Mouse (Mus musculus) ovary, postnatal 10 days (tissue): ENCODE data around the gene Wdr18.

Experiments used
- DNase-seq: peaks from one replicate; pipeline ENCODE4 v3.0.0; 2022; ENCODE audit warnings: low spot score

Wdr18 gene

GRCm38 (mm10) chr10:79927324-79928029 is 32.5 kb upstream of the Wdr18 start:
- peak; percentile 41 for DNase-seq

DNA sequence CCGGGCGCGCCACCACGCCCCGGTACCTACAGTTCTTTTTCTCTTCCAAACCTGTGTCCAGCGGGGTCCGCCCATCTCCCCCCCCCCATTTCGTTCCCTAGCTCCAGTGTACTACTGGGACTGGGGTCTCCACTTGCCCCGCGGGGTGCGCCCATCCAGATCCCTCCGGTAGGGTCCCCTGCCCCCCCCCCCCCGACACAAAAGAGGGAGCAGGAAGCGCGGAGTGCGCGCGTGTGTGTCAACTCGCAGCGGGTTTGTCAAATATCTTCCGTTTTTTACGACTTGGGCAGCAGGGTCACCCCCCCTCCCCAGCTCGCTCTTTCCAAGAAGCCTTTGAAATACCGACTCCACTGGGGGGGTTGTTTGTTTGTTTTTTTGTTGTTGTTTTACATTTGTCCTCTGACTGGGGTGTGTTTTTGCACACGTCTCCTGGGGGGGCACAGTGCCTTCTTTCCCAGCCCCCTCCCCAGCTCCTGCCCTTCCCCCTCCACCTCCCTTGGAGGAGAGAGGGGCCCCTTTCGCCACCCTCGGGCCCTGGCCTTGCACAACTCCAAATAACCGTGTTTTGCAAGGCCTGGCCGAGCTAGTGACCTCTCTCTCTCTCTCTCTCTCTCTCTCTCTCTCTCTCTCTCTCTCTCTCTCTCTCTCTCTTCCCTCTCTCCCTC is 31.8 kb upstream of the Wdr18 start:
- DNase-seq, result no peak

DNA sequence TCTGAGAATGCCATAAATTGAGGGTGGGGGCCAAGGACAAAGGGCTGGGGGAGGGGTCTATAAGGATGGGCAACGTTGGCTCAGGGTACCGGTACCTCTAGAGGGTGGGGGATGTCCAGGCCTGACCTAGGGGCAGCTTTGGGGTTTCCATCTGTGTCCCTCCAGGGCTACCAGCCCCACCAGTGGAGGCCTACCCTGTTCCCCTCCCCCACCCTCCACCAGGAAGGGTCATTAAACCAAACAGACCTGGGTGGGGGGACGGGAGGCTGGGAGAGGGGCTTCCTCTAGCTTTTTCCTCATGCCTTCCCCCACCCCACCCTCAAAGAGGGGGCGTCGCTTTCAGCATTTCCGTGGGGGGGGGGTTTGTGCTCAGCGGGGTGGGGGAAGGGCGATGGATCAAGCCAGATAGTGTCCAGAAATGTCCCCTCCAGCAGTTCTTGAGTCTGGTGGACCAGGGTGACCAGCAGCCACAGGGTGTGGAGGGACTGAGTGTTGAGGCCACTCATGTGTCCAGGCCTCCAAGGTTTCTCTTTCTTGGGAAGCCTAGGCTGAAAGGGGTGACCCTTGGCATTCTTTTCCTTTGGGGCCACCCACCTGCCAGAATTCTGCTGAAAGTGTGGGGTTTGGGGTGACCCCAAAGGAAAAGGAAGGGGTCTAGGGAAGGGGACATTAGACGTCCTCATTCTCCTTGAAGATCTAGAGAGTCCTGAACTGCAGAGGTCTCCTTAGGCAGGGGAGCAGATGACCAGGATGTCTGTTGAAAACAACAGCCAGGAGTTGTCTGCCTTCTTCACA is 30.8 kb upstream of the Wdr18 start:
- no peak for DNase-seq

DNA sequence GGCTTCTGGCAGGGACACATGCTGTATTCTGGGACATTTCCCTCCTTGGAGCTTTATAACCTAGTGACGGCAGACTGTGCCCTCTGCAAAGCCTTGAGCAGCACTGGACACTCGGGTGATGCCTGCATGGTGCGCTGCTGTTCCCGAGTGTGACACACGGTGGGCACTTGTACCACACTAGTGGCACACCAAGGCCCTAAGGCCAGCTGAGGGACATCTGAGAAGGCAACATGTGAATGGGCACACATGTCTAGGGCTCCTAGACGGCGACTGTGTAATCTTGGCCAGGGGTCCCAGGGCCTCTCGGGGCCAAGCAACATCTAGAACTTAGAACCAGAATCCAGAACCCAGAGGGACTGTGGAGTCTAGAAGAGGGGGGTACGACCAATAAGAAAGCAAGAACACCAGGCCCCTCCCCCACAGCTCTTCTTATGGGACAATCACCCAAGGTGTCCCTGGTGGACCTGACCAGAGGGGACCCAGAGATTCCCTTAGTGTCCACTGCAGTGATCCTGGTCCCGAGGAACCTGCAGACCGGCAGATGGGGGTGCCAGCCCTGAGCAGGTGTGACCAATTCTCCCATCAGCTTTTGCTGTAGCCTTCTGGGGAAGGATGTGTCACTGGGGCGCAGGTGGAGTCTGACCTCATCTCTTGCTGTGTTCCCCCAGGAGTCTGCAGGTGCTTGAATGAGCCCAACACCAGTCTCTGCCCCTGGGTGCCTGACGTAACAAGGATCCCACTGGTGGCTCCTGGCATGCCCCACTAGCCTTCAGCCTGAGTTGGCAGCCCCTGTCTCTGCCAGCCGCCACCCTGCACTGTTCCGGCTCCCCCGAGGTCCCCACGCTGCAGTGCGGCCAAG is 29.8 kb upstream of the Wdr18 start:
- no peak for DNase-seq

DNA sequence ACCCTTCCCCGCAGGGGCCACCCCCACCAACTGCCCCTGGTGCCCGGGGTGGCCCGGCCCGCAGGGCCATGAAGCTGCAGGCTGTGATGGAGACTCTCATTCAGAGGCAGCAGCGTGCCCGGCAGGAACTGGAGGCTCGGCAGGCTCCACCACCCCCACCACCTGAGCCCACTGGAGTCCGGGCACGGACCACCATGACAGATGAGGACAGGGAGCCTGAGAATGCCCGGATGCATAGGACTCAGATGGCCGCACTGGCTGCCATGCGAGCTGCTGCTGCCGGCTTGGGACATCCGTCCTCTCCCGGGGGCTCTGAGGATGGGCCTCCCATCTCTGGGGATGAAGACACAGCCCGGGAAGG is 29.1 kb upstream of the Wdr18 start:
- DNase-seq, result no peak

- no peak for DNase-seq
These were observed 28.2 kb upstream of the Wdr18 start for GRCm38 (mm10) chr10:79931797-79932196.

- DNase-seq, result no peak
These were observed 27.2 kb upstream of the Wdr18 start for GRCm38 (mm10) chr10:79932736-79933135.

DNA sequence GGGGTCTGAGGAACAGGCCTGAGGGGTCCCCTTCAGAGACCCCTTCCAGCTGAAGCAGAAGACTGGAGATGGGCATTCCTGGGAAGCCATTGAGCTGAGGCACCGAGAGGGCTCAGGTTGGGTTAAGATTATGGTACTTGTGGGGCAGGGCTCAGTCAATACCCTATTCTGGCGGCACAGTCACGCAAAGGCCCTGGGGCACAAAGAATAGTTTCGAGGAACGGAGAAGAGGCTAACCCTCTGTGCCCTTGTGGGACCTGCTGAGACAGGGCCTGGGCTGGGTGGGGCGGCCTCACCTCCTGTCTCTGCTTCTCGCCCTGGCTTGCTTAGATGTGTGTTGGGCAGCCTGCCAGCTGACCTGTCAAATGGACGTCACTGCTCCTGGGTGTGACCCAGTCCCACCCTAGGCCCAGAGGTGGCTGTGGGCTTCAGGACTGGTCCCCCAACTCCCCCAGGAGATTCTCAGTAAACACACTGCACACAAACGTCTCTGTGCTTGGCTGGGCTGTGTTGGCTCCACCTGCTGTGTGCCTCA is 26.7 kb upstream of the Wdr18 start:
- no peak for DNase-seq

GRCm38 (mm10) chr10:79933861-79934260 is 26.1 kb upstream of the Wdr18 start:
- no peak for DNase-seq

DNA sequence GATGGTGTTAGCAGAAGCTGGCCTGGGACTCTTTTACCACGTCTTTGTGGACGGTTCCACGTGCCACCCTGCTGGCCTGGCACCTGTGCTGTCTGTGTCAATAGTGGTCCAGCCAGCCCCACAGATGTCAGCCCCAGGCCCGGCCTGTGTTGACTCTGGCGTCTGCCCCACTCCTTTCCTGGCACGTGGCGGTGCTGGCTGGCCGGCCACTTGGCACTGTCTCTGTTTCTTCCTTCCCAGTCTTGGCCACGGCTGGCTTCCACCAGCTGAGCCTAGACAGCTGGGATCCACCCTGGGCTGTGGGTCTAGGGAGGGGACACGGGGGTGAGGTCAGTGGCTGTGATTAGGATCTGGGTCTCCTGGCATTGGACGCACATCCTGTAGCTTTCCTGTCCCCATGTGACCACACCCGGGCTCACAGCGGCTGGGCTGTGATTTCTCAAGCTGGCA is 25.7 kb upstream of the Wdr18 start:
- peak; percentile 48 for DNase-seq

- no peak for DNase-seq
These were observed 25.0 kb upstream of the Wdr18 start for GRCm38 (mm10) chr10:79934794-79935569.

GRCm38 (mm10) chr10:79936284-79936910 is 23.6 kb upstream of the Wdr18 start:
- DNase-seq, result no peak

DNA sequence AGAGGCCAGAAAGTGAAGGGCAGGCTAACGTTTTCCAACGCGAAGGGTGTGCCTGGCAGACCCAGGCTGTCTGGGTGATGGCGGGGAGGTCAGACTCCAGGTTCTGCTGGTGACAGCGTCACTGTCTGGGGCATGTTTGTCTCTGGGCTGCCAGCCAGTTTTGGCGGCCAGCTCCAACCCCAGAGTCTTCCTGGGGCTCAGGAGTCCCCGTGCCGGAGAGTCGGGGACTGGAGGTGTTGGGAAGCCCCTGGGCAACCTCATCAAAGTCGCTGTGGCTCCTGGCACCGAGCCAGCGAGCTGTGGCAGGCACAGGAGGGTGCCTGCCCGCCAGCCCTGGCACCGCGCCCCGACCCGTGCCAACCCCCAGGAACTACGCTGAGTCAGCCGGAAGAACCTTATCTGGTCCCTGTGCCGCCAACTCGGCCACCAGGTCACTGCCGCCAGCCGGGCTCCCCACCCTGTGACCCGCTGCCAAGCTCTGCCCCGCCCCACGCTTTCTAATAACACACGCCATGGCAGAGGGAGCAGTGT is 23.0 kb upstream of the Wdr18 start:
- no peak for DNase-seq

GRCm38 (mm10) chr10:79937775-79938526 is 22.0 kb upstream of the Wdr18 start:
- DNase-seq, result no peak

DNA sequence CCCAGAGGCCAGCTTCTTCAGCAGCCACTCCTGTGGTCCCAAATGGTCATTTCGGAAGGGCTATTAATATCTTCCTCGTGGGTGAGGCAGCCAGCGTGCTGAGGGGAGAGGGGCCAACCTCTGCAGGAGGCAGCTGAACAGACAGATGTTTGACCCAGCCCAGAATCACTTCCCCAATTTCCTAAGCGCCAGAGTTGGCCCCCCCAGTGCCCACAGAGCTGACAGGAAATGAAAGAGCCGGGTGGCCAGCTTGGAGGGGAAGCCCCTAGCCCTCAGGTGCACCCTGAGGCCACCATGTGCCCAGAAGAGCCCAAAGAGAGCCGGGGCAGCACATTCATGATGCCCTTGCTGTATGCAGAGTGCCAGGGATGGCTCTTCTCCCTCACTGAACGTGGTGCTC is 19.2 kb upstream of the Wdr18 start:
- DNase-seq, result no peak

DNA sequence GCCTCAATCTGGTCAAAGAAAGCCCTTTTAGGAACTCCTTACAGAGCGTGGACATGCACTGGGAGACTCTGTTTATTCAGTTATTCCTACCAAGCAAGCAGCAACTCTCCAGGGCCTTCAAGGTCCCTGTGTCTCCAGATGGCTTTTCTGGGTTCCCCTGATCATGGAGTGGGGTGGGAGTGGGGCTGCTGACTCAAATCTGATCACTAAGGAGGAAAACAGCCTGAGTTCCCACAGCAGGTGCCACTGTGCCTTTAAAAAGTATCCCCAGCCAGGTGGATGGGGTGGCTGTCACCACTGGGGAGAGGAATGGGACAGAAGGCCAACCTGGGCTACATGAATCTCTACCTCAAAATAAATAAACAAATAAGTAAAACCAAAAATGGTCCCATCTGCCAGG is 17.0 kb upstream of the Wdr18 start:
- no peak for DNase-seq

- DNase-seq, result no peak
These were observed 16.5 kb upstream of the Wdr18 start for GRCm38 (mm10) chr10:79943471-79943901.

GRCm38 (mm10) chr10:79945507-79946234 is 14.3 kb upstream of the Wdr18 start:
- no peak for DNase-seq
